25 mouse cellular contexts compared by ENCODE assay signal in genomic region chr1:89002326-89002725, GRCm38 (mm10).
DNase-seq lines count a peak whose midpoint lies in the region; ATAC-seq lines count a peak whose summit lies in the region.
"Had no signal": no experiment of that assay in that cellular context is flagged by ENCODE, and none has a peak within 500 bp of the region (broad histone marks: within the 10 kb centered on the region; RNA-seq: fewer than 3 reads in every experiment).

No protein-coding gene starts in this region.

- no peak overlapping the region for H3K4me3 ChIP-seq in heart, embryonic 12.5 days
- H3K4me3 ChIP-seq: forebrain, embryonic 10.5 days; heart, embryonic 15.5 days; limb, embryonic 10.5 days; liver, embryonic 15.5 days; lung, embryonic 15.5 days; megakaryocyte, embryonic 14.5 days; neural tube, embryonic 12.5 days had no signal

- H3K9me3 ChIP-seq in heart, embryonic 12.5 days (replicated peaks), result 0 out of 2 replicates have a peak, but pooled peaks cover 2% of the 10 kb centered on the region
- H3K9me3 ChIP-seq: heart, embryonic 15.5 days; limb, embryonic 10.5 days; liver, embryonic 15.5 days; lung, embryonic 15.5 days; neural tube, embryonic 12.5 days had no signal

- H3K36me3 ChIP-seq in heart, embryonic 12.5 days, result no peaks in the 10 kb centered on the region
- H3K36me3 ChIP-seq: forebrain, embryonic 10.5 days; heart, embryonic 15.5 days; limb, embryonic 10.5 days; liver, embryonic 15.5 days; lung, embryonic 15.5 days; neural tube, embryonic 12.5 days had no signal

- H3K4me1 ChIP-seq in heart, embryonic 12.5 days (replicated peaks), result peaks cover 6% of the 10 kb centered on the region
- H3K4me1 ChIP-seq: limb, embryonic 10.5 days; liver, embryonic 15.5 days; lung, embryonic 15.5 days; megakaryocyte, embryonic 14.5 days; neural tube, embryonic 12.5 days had no signal

- H3K9ac ChIP-seq in heart, embryonic 12.5 days, result no peak overlapping the region
- H3K9ac ChIP-seq: heart, embryonic 15.5 days; liver, embryonic 15.5 days; lung, embryonic 15.5 days; neural tube, embryonic 12.5 days had no signal

- intact Hi-C loops in heart, postnatal 36 days (cut with DNase I), result no loop called here

- no peak for ATAC-seq in heart, embryonic 12.5 days (ENCODE audit: insufficient number of reproducible peaks, low FRiP score)
- ATAC-seq: activated CD4-positive, CD25-positive, alpha-beta regulatory T cell, adult 4 months; forebrain, embryonic 16.5 days; hindbrain, postnatal 0 days; intestine, embryonic 16.5 days had no signal

- H3K27me3 ChIP-seq in heart, embryonic 12.5 days (replicated peaks), result no peaks in the 10 kb centered on the region
- H3K27me3 ChIP-seq: heart, embryonic 15.5 days; liver, embryonic 15.5 days; lung, embryonic 15.5 days; megakaryocyte, embryonic 14.5 days; neural tube, embryonic 12.5 days had no signal

- DNase-seq in heart, adult 18-20 months, result peak; percentile 19 to 49
- peak; percentile 22 for DNase-seq in lung, postnatal 25 days (ENCODE audit: low spot score)
- no peak for DNase-seq in lung, postnatal 4 days
- peak; percentile 47 for DNase-seq in gastrocnemius, postnatal 25 days
- DNase-seq in heart, postnatal 36 days, result peak; percentile 8 to 26
- no peak for DNase-seq in urinary bladder, postnatal 36 days (ENCODE audit: low spot score in 2 of 2)
- no peak for DNase-seq in urinary bladder, postnatal 14 days (ENCODE audit: low spot score)
- DNase-seq: cerebellum, adult 11-12 months; cerebellum, postnatal 10 days; liver; midbrain, embryonic 14.5 days; retina, postnatal 1 day; right cerebral cortex, postnatal 25 days had no signal

- no peak overlapping the region for H3K4me2 ChIP-seq in heart, embryonic 12.5 days
- H3K4me2 ChIP-seq: heart, embryonic 15.5 days; liver, embryonic 15.5 days; lung, embryonic 15.5 days; neural tube, embryonic 12.5 days had no signal

- H3K27ac ChIP-seq in heart, embryonic 12.5 days (ENCODE audit: poor library complexity, severe bottlenecking), result no peak overlapping the region
- H3K27ac ChIP-seq: forebrain, embryonic 10.5 days; heart, embryonic 15.5 days; hindbrain, postnatal 0 days; limb, embryonic 10.5 days; liver, embryonic 15.5 days; lung, embryonic 15.5 days; neural tube, embryonic 12.5 days had no signal

- WGBS in heart, embryonic 12.5 days, result 68% methylated on average over 3 of the region's 3 CpGs

Comparison
In these comparisons a context has a peak if more than half of its experiments do, and no peak if none do; other contexts are left out.
1. DNase-seq: peak in heart, adult 18-20 months (2 of 2), lung, postnatal 25 days (single experiment), gastrocnemius, postnatal 25 days (single experiment) and heart, postnatal 36 days (2 of 2); none in lung, postnatal 4 days (0 of 2), urinary bladder, postnatal 36 days (0 of 2) and urinary bladder, postnatal 14 days (single experiment).